Mouse (Mus musculus) limb, embryonic 11.5 days (tissue): ENCODE data around the gene Slc6a19. TPM values are rescaled to one million over a fixed set of nuclear protein-coding genes. Genes with fewer than 3 reads are reported as not detected.

Experiments
- ATAC-seq: fragments of 200-750 bp; cut with Nextera tagmentation; 2 replicates; pipeline ENCODE4 v1.8.0; 2017; ENCODE audit warnings: low read depth; ENCODE audit not compliant: insufficient number of reproducible peaks, low FRiP score, low TSS enrichment
- DNase-seq: peaks from one replicate; pipeline ENCODE4 v3.0.0-alpha.2; 2015; ENCODE audit warnings: low spot score
- H3K27ac ChIP-seq: fragments of 300-500 bp; sonication (generic); replicated peaks from 2 replicates; pipeline ENCODE4 v1.5.1; 2014; ENCODE audit warnings: low read depth, mild to moderate bottlenecking, low read length
- H3K27me3 ChIP-seq: fragments of 300-500 bp; sonication (generic); 2 replicates; pipeline ENCODE4 v1.6.1; 2014; ENCODE audit warnings: mild to moderate bottlenecking, low read length, mixed read lengths; ENCODE audit not compliant: control insufficient read depth, insufficient read depth
- H3K36me3 ChIP-seq: fragments of 300-500 bp; sonication (generic); 2 replicates; pipeline ENCODE4 v1.6.1; 2014; ENCODE audit warnings: mild to moderate bottlenecking, low read length, moderate library complexity, mixed read lengths; ENCODE audit not compliant: control insufficient read depth, insufficient read depth
- H3K4me1 ChIP-seq: fragments of 300-500 bp; sonication (generic); 2 replicates; pipeline ENCODE4 v1.6.1; 2014; ENCODE audit warnings: low read length, mixed read lengths; ENCODE audit not compliant: control insufficient read depth, insufficient read depth
- H3K4me2 ChIP-seq: fragments of 300-500 bp; sonication (generic); 2 replicates; pipeline ENCODE4 v1.6.1; 2014; ENCODE audit warnings: low read depth, mild to moderate bottlenecking, moderate library complexity; ENCODE audit not compliant: severe bottlenecking
- H3K4me3 ChIP-seq: fragments of 300-500 bp; sonication (generic); 2 replicates; pipeline ENCODE4 v1.5.1; 2014; ENCODE audit warnings: low read depth, low read length
- H3K9ac ChIP-seq: fragments of 300-500 bp; sonication (generic); 2 replicates; pipeline ENCODE4 v1.6.1; 2014; ENCODE audit warnings: mild to moderate bottlenecking, low read length
- H3K9me3 ChIP-seq: fragments of 300-500 bp; sonication (generic); 2 replicates; pipeline ENCODE4 v1.6.1; 2016; ENCODE audit warnings: low read length; ENCODE audit not compliant: control insufficient read depth
- WGBS: fragments of 180-500 bp; shearing (Covaris S2); extraction: QIAGEN DNeasy Blood & Tissue Kit; methylation state at CpG from one replicate; pipeline ENCODE4 v1.1.7; 2014; 5-methylcytosine and 5-hydroxymethylcytosine counted together
- polyA plus RNA-seq: library from polyadenylated mRNA; unstranded; fragments of >200 nt; fragmentation: Nextera tagmentation; extraction: Ambion mirVana; gene quantifications from 2 replicates; pipeline ENCODE4 v1.2.1, GENCODE M21; 2014

Slc6a19 gene
- polyA plus RNA-seq, 1 experiment from 2014 or later: not detected

DNA sequence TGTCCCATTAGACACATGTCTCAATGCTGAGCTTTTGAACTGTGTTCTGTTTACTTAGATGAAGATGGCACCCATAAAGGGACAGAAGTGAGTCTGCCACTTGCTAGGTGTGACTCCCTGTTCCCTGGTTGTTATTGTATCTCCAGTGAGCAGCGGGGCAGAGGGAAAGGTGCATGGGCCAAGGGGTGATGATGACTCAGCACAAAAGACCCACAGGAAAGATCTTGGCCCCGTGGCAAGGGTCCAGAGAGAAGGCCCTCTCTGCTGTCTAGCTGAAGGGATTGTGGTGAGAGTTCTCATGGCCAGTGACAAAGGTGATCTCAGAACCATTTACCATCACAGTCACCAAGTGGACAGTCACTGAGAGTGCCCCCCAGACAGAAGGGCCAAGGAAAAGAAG is 31.3 kb upstream of the Slc6a19 start:
- no peak overlapping the region for H3K4me2 ChIP-seq
- H3K27me3 ChIP-seq: 0 out of 2 replicates have a peak, but pooled peaks cover 6% of the 10 kb centered on the region
- no peaks in the 10 kb centered on the region for H3K9me3 ChIP-seq
- H3K9ac ChIP-seq: no peak overlapping the region
- DNase-seq (no peak), ATAC-seq (no peak)
- no peak overlapping the region for H3K4me3 ChIP-seq
- WGBS: 72% methylated on average over 2 of the region's 2 CpGs
- no peaks in the 10 kb centered on the region for H3K36me3 ChIP-seq
- no peak overlapping the region for H3K27ac ChIP-seq
- peaks cover 5% of the 10 kb centered on the region; the same call in 1 of the 2 replicates for H3K4me1 ChIP-seq

DNA sequence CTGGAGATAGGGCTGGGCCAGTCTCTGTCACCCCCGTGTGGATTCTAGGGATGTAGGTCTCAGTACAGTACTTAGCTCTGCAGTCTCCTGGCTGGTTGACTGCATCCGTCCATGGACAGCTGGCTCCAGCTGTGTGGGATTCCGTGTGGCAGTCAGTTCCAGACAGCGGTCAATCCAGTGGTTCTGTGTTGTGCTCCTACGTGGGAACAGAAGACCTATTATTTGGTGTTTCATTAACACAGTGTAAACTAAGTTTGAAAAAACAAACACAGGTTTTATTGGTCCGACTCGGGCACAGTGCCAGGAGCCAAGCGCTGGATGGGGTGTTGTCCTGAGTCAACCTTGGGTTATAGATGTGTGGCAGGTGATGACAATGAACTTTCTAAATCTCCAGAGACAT is 30.6 kb upstream of the Slc6a19 start:
- DNase-seq (no peak), ATAC-seq (peak; percentile 26; the same call in 1 of the 2 replicates)
- no peak overlapping the region for H3K4me2 ChIP-seq
- H3K4me1 ChIP-seq: peaks cover 5% of the 10 kb centered on the region; the same call in 1 of the 2 replicates
- no peaks in the 10 kb centered on the region for H3K9me3 ChIP-seq
- no peaks in the 10 kb centered on the region for H3K36me3 ChIP-seq
- H3K4me3 ChIP-seq: no peak overlapping the region
- H3K27ac ChIP-seq: no peak overlapping the region
- no peak overlapping the region for H3K9ac ChIP-seq
- 0 out of 2 replicates have a peak, but pooled peaks cover 6% of the 10 kb centered on the region for H3K27me3 ChIP-seq
- WGBS: 79% methylated on average over 8 of the region's 8 CpGs

- Histone ChIP-seq H3K36me3 (no peaks in the 10 kb centered on the region), H3K9ac (no peak overlapping the region), H3K27me3 (0 out of 2 replicates have a peak, but pooled peaks cover 6% of the 10 kb centered on the region), H3K4me3 (no peak overlapping the region), H3K27ac (no peak overlapping the region), H3K4me1 (peaks cover 5% of the 10 kb centered on the region; the same call in 1 of the 2 replicates), H3K9me3 (no peaks in the 10 kb centered on the region), H3K4me2 (no peak overlapping the region)
- no peak for ATAC-seq
- DNase-seq: no peak
- 95% methylated on average over 1 of the region's 1 CpGs for WGBS
Measured at GRCm38 (mm10) chr13:73734379-73734778, 29.7 kb upstream of the Slc6a19 start.

- Histone ChIP-seq H3K4me3 (peak within 1 kb of the TSS; percentile 34), H3K27me3 (0 out of 2 replicates have a peak, but pooled peaks cover 6% of the 10 kb centered on the region), H3K36me3 (no peaks in the 10 kb centered on the region), H3K9me3 (no peaks in the 10 kb centered on the region), H3K4me2 (peak within 1 kb of the TSS; percentile 64), H3K4me1 (peaks cover 5% of the 10 kb centered on the region; the same call in 1 of the 2 replicates), H3K27ac (no peak within 1 kb of the TSS), H3K9ac (peak within 1 kb of the TSS; percentile 30; the same call in 1 of the 2 replicates)
- DNase-seq: peak; percentile 61
- ATAC-seq: peak; percentile 23; the same call in 1 of the 2 replicates
- 5% methylated on average over 47 of the region's 48 CpGs for WGBS
Measured at GRCm38 (mm10) chr13:73732742-73733700, 28.4 kb upstream of the Slc6a19 start, which contains the start of gene Slc12a7. TSS of gene Slc12a7 (plus strand) at chr13:73733094.

GRCm38 (mm10) chr13:73732235-73732634 is 27.6 kb upstream of the Slc6a19 start:
- H3K36me3 ChIP-seq: no peaks in the 10 kb centered on the region
- peaks cover 5% of the 10 kb centered on the region; the same call in 1 of the 2 replicates for H3K4me1 ChIP-seq
- H3K4me3 ChIP-seq: no peak overlapping the region
- no peak for DNase-seq
- peak; percentile 29 for ATAC-seq
- no peaks in the 10 kb centered on the region for H3K9me3 ChIP-seq
- H3K27me3 ChIP-seq: 0 out of 2 replicates have a peak, but pooled peaks cover 6% of the 10 kb centered on the region
- no peak overlapping the region for H3K27ac ChIP-seq
- peak overlapping the region; percentile 64 for H3K4me2 ChIP-seq
- WGBS: 66% methylated on average over 7 of the region's 7 CpGs
- H3K9ac ChIP-seq: no peak overlapping the region

GRCm38 (mm10) chr13:73730913-73731312 is 26.2 kb upstream of the Slc6a19 start:
- ATAC-seq (no peak), DNase-seq (no peak)
- H3K27me3 ChIP-seq: 0 out of 2 replicates have a peak, but pooled peaks cover 6% of the 10 kb centered on the region
- no peak overlapping the region for H3K4me3 ChIP-seq
- no peak overlapping the region for H3K4me2 ChIP-seq
- 50% methylated on average over 1 of the region's 1 CpGs for WGBS
- H3K4me1 ChIP-seq: peaks cover 5% of the 10 kb centered on the region; the same call in 1 of the 2 replicates
- no peaks in the 10 kb centered on the region for H3K9me3 ChIP-seq
- no peak overlapping the region for H3K9ac ChIP-seq
- H3K36me3 ChIP-seq: no peaks in the 10 kb centered on the region
- no peak overlapping the region for H3K27ac ChIP-seq

- Histone ChIP-seq H3K4me1 (peaks cover 5% of the 10 kb centered on the region; the same call in 1 of the 2 replicates), H3K4me2 (no peak overlapping the region), H3K9ac (no peak overlapping the region), H3K27me3 (0 out of 2 replicates have a peak, but pooled peaks cover 3% of the 10 kb centered on the region), H3K36me3 (no peaks in the 10 kb centered on the region), H3K9me3 (no peaks in the 10 kb centered on the region), H3K27ac (no peak overlapping the region), H3K4me3 (no peak overlapping the region)
- DNase-seq (no peak), ATAC-seq (no peak)
Measured at GRCm38 (mm10) chr13:73728633-73729032, 24.0 kb upstream of the Slc6a19 start.

- Histone ChIP-seq H3K9ac (no peak overlapping the region), H3K4me3 (no peak overlapping the region), H3K27me3 (0 out of 2 replicates have a peak, but pooled peaks cover 3% of the 10 kb centered on the region), H3K36me3 (no peaks in the 10 kb centered on the region), H3K4me1 (peaks cover 3% of the 10 kb centered on the region; the same call in 1 of the 2 replicates), H3K9me3 (no peaks in the 10 kb centered on the region), H3K27ac (no peak overlapping the region), H3K4me2 (no peak overlapping the region)
- ATAC-seq: no peak
- DNase-seq: no peak
- WGBS: 32% methylated on average over 2 of the region's 2 CpGs
Measured at GRCm38 (mm10) chr13:73727621-73728025, 23.0 kb upstream of the Slc6a19 start.
